Mouse (Mus musculus): Measurements from ENCODE around the gene Rbms3.
A peak's percentile ranks its signal among the peaks of the same experiment; 100 is the strongest.

GRCm38 (mm10) chr9:116974134-116974533 is 655.6 kb downstream of the Rbms3 start:
- TF ChIP-seq CTCF (IDR thresholded peaks at IDR 0.05; ENCODE audit: borderline replicate concordance, extremely low read depth, insufficient read depth, insufficient read length), result peak; percentile 25; the same call in 1 of the 2 replicates
- TF ChIP-seq POLR2A (IDR thresholded peaks at IDR 0.05; ENCODE audit: borderline replicate concordance, extremely low read depth, insufficient read depth, insufficient read length, poor library complexity, severe bottlenecking), result no peak

Measured in brain, embryonic 14.5 days (tissue).